Mouse (Mus musculus): ENCODE results near the gene Fshr.

DNA sequence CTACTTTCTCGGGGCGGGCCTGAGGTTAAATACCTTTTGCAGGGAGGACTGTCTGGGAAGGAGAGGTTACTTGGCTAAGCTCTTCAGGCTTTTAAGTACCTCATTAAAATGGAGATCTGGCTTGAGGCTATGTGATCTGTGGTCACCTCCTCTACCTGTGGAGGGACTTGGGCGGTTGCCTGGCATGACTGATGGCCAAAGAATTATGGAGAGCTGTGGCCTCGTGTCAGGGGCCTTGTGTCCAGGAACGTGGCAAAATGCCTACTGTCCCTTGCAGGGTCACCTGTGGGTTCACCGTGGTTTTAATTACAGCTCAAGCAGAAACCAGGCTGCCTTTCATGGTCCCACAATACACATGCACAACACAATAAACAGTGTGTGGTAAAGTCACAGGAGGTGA lies 1.7 kb upstream of the Fshr start:
- TF ChIP-seq CTCF (IDR thresholded peaks at IDR 0.05; ENCODE audit: control insufficient read depth, insufficient read depth, low read length) (no peak), POLR2A (IDR thresholded peaks at IDR 0.05; ENCODE audit: borderline replicate concordance, control insufficient read depth, low read depth, low read length) (no peak)

Measured in bone marrow, adult 2 months (tissue).